Mouse (Mus musculus): Measurements from ENCODE around the gene Uhrf1. TPM values are rescaled to one million over a fixed set of nuclear protein-coding genes. Genes with fewer than 3 reads are reported as not detected.

The Uhrf1 gene
- polyA plus RNA-seq, 1 experiment from 2014 or later = 170 TPM

DNA sequence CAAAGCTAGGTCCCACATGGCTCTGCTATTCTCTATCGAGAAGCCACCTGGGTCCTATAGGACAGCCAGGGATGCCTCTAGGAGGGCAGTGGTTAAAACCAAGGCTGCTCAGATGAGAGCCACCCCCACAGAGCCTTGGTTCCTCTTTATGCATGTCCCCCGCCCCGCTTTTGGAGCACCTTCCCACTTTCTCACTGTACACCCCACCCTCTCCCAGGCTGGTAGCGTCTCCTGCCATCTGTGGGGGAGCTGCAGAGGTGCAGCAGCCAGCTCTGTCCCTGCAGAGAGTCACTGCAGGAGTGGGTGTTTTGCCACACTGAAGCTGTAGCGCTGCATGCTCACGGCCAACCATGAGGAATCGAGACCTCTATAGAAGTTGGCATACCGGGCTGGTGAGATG, 19.8 kb upstream of the Uhrf1 start:
- peaks cover 53% of the 10 kb centered on the region for H3K36me3 ChIP-seq (ENCODE audit: insufficient read depth, low read length)
- WGBS = 92% methylated on average over 8 of the region's 8 CpGs
- no peaks in the 10 kb centered on the region for H3K27me3 ChIP-seq (ENCODE audit: insufficient read depth, low read length)
- no peaks in the 10 kb centered on the region for H3K9me3 ChIP-seq (ENCODE audit: low read length)
- H3K4me1 ChIP-seq (ENCODE audit: insufficient read depth, low read length) = peaks cover 8% of the 10 kb centered on the region
- H3K4me2 ChIP-seq (replicated peaks; ENCODE audit: low read depth, low read length) = no peak overlapping the region
- no peak overlapping the region for H3K4me3 ChIP-seq (ENCODE audit: low read length)
- no peak overlapping the region for H3K27ac ChIP-seq (ENCODE audit: low read length)
- ATAC-seq (ENCODE audit: low FRiP score, low TSS enrichment) = no peak
- no peak overlapping the region for H3K9ac ChIP-seq (replicated peaks; ENCODE audit: low read length)

DNA sequence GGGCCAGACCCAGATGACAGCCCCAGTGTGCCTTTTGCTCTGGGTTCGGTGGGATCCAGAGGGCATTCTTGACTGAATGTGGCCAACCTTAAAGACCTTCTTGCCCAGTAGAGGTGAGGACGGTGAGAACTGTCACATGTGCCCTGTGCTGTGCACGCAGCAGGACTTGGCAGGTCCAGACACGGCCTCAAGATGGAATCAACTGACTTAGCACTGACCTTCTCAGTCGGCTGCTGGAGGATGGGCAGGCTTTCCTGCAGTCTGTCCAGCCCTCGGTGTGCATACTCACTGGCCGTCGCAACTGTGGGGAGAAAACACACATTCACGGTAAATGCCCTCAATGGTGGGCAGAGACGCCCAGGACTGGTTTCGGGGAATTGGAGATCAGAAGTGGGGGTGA, 17.1 kb upstream of the Uhrf1 start:
- H3K4me1 ChIP-seq (ENCODE audit: insufficient read depth, low read length) = peaks cover 28% of the 10 kb centered on the region
- H3K27ac ChIP-seq (ENCODE audit: low read length) = no peak overlapping the region
- no peaks in the 10 kb centered on the region for H3K9me3 ChIP-seq (ENCODE audit: low read length)
- no peak overlapping the region for H3K9ac ChIP-seq (replicated peaks; ENCODE audit: low read length)
- no peak for ATAC-seq (ENCODE audit: low FRiP score, low TSS enrichment)
- H3K27me3 ChIP-seq (ENCODE audit: insufficient read depth, low read length) = no peaks in the 10 kb centered on the region
- no peak overlapping the region for H3K4me2 ChIP-seq (replicated peaks; ENCODE audit: low read depth, low read length)
- WGBS = 94% methylated on average over 11 of the region's 11 CpGs
- no peak overlapping the region for H3K4me3 ChIP-seq (ENCODE audit: low read length)
- peaks cover 43% of the 10 kb centered on the region for H3K36me3 ChIP-seq (ENCODE audit: insufficient read depth, low read length)

DNA sequence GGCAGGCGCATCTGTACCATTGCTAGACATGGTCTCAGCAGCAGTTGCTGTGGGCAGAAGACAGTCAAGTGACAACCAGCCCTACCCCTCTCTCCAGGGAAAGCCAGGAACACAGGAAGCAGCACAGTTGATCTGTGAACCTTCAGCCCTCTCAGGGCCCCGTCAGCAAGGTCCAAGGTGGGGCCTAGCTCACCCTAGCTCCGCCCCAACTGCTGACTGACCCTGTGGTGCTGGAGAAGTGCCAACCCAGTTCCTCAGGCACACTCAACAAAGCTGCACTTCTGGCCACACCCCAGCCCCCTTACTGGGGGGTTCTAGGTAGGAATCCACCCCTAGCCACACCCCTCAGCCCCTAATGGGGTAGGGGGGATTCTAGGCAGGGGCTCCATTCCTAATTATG, 15.3 kb upstream of the Uhrf1 start:
- Histone ChIP-seq H3K9ac (replicated peaks; ENCODE audit: low read length) (peak overlapping the region; percentile 56), H3K27ac (ENCODE audit: low read length) (peak overlapping the region; percentile 98), H3K4me1 (ENCODE audit: insufficient read depth, low read length) (peaks cover 42% of the 10 kb centered on the region), H3K36me3 (ENCODE audit: insufficient read depth, low read length) (peaks cover 31% of the 10 kb centered on the region), H3K4me2 (replicated peaks; ENCODE audit: low read depth, low read length) (peak overlapping the region; percentile 41), H3K4me3 (ENCODE audit: low read length) (peak overlapping the region; percentile 24; the same call in 1 of the 2 replicates), H3K9me3 (ENCODE audit: low read length) (no peaks in the 10 kb centered on the region), H3K27me3 (ENCODE audit: insufficient read depth, low read length) (no peaks in the 10 kb centered on the region)
- ATAC-seq (ENCODE audit: low FRiP score, low TSS enrichment) = 0 out of 2 replicates have a peak, but pooled peaks have one; percentile 22
- 56% methylated on average over 3 of the region's 3 CpGs for WGBS

DNA sequence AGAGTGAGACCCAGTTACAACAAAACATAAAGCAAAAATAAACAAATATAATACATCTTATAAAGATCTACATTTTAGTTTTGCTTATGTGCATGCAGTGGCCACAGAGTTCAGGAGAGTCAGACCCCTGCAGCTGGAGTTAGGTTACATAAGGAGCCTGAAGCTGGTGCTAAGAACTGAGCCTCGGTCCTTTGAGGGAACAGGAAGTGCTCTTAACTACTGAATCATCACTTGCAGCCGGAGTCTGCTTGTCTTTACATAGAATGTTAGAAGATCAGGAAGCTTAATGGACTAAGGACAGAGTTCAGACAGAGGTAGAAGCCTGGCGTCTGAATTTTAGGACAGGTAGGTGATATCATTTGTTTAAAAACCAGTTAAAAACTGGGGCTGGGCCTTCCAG, 14.3 kb upstream of the Uhrf1 start:
- H3K9ac ChIP-seq (replicated peaks; ENCODE audit: low read length) = peak overlapping the region; percentile 73
- no peaks in the 10 kb centered on the region for H3K9me3 ChIP-seq (ENCODE audit: low read length)

DNA sequence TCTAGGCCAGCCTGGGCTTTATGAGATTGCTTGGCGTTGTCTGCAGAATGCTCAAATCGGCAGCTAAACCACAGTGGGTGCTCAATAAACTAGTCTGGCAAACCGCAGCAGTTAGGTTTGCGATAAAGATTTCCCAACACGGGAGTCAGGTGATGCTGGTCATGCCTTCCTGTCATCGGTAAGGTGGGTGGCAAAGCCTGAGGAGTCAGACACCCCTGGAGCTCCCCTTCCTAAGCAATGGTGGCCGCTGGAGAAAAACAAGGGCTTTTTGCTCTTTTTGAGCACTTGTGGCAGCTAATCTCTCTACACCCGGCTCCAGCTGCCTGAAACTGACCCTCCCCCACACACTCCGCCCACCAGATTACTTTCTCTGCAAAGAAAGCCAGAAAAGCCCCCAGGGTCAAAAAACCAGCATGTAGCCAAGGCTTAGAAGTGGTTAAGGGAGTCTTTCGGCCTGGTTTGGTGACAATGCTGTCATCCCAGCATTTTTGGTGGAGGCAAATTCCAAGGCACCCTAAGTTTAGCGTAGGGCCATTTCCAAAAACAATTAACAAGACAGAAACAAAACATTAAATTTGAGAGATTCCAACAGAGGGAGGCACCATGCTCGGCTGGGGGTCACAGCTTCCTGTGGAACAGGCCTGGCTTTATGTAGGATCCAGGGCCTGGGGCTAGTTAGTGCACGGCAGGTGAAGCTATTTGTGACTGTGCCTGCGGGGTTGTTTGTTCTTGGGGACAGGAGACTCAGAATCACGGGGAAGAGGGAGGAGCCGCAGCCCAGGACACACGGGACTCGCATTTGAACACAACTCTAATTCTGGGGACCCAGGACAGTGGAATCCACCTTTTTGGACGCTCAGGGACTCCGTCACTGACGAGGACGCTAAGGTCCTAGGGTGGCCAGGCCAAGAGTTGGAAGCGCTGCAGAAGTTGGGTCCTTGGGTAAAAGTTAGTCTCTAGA, 13.5 kb upstream of the Uhrf1 start:
- 2% methylated on average over 23 of the region's 23 CpGs for WGBS
- H3K36me3 ChIP-seq (ENCODE audit: insufficient read depth, low read length) = peaks cover 21% of the 10 kb centered on the region
- ATAC-seq (ENCODE audit: low FRiP score, low TSS enrichment) = peak; percentile 5
- no peaks in the 10 kb centered on the region for H3K9me3 ChIP-seq (ENCODE audit: low read length)
- H3K4me3 ChIP-seq (ENCODE audit: low read length) = peak overlapping the region; percentile 59
- no peaks in the 10 kb centered on the region for H3K27me3 ChIP-seq (ENCODE audit: insufficient read depth, low read length)
- peak overlapping the region; percentile 73 for H3K9ac ChIP-seq (replicated peaks; ENCODE audit: low read length)
- peak overlapping the region; percentile 65 for H3K4me2 ChIP-seq (replicated peaks; ENCODE audit: low read depth, low read length)
- H3K27ac ChIP-seq (ENCODE audit: low read length) = peak overlapping the region; percentile 98
- H3K4me1 ChIP-seq (ENCODE audit: insufficient read depth, low read length) = peaks cover 42% of the 10 kb centered on the region

More for the DNA sequence above, 14.3 kb upstream of the Uhrf1 start:
- WGBS = 36% methylated on average over 3 of the region's 3 CpGs
- Histone ChIP-seq H3K4me3 (ENCODE audit: low read length) (peak overlapping the region; percentile 59), H3K4me1 (ENCODE audit: insufficient read depth, low read length) (peaks cover 42% of the 10 kb centered on the region), H3K36me3 (ENCODE audit: insufficient read depth, low read length) (peaks cover 29% of the 10 kb centered on the region), H3K4me2 (replicated peaks; ENCODE audit: low read depth, low read length) (peak overlapping the region; percentile 65), H3K27me3 (ENCODE audit: insufficient read depth, low read length) (no peaks in the 10 kb centered on the region), H3K27ac (ENCODE audit: low read length) (peak overlapping the region; percentile 98)
- no peak for ATAC-seq (ENCODE audit: low FRiP score, low TSS enrichment)

DNA sequence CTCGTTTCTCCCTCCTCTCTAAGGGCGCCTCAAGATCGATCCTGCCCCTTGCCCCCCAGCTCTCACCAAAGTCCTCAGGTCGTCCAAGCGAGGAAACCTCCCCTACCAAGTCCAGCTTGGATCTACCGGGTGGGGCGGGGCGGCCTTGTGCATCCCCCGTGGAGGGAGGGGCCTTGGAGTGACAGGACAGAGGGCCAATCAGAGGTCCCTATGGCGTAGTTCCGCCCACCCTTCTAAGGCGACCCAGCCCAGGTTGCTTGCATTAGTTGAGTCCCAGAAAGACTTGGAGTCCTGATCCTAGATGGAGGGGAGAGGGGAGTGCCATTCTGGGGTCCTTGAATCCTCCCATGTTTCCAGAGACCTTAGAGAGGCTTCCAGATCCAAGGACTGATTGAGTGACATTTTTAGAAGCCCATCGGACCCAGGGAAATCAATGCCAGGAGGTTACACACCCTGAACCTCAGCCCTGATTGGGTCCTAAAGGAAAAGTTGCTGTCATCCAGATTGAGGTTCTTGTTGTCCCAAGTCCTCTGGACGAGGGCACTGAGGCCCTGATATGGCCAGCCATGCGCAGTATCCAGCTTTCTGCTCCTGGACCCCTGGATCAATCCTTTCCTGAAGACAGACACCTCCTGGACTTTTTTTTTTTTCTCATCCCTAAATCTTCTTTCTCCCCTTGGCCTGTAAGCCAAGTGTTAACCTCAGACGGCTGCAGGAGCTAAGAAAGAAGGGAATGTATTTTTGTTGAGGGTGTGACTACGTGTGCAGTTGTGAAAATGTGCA, 12.5 kb upstream of the Uhrf1 start:
- Histone ChIP-seq H3K4me2 (replicated peaks; ENCODE audit: low read depth, low read length) (peak overlapping the region; percentile 65), H3K27ac (ENCODE audit: low read length) (peak overlapping the region; percentile 98), H3K27me3 (ENCODE audit: insufficient read depth, low read length) (no peaks in the 10 kb centered on the region), H3K4me1 (ENCODE audit: insufficient read depth, low read length) (peaks cover 42% of the 10 kb centered on the region), H3K9ac (replicated peaks; ENCODE audit: low read length) (peak overlapping the region; percentile 73), H3K9me3 (ENCODE audit: low read length) (no peaks in the 10 kb centered on the region), H3K36me3 (ENCODE audit: insufficient read depth, low read length) (peaks cover 12% of the 10 kb centered on the region), H3K4me3 (ENCODE audit: low read length) (peak overlapping the region; percentile 59)
- WGBS = 4% methylated on average over 17 of the region's 17 CpGs
- ATAC-seq (ENCODE audit: low FRiP score, low TSS enrichment) = peak; percentile 93

DNA sequence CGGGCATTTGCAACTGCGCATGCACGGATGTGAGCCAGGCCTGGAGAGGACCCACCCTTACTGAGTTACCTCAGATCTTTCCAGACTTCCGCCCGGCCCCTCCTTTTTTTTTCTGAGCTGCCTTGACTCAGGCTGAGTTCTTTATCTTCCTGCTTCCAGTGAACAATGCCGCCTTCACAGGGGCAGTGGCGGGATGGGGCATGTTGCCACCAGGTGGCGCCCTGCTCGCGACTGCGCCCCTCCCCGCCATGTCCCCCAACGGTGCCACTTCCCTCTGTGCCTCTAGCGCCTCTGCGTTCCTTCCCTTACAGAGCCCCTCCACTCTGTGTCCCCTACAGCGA, 12.0 kb upstream of the Uhrf1 start:
- Histone ChIP-seq H3K9ac (replicated peaks; ENCODE audit: low read length) (peak overlapping the region; percentile 73), H3K27ac (ENCODE audit: low read length) (peak overlapping the region; percentile 98), H3K9me3 (ENCODE audit: low read length) (no peaks in the 10 kb centered on the region), H3K36me3 (ENCODE audit: insufficient read depth, low read length) (peaks cover 6% of the 10 kb centered on the region), H3K4me2 (replicated peaks; ENCODE audit: low read depth, low read length) (peak overlapping the region; percentile 65), H3K4me1 (ENCODE audit: insufficient read depth, low read length) (peaks cover 42% of the 10 kb centered on the region), H3K27me3 (ENCODE audit: insufficient read depth, low read length) (no peaks in the 10 kb centered on the region), H3K4me3 (ENCODE audit: low read length) (peak overlapping the region; percentile 59)
- peak; percentile 90 for ATAC-seq (ENCODE audit: low FRiP score, low TSS enrichment)
- WGBS = under 1% methylated on average over 16 of the region's 16 CpGs

DNA sequence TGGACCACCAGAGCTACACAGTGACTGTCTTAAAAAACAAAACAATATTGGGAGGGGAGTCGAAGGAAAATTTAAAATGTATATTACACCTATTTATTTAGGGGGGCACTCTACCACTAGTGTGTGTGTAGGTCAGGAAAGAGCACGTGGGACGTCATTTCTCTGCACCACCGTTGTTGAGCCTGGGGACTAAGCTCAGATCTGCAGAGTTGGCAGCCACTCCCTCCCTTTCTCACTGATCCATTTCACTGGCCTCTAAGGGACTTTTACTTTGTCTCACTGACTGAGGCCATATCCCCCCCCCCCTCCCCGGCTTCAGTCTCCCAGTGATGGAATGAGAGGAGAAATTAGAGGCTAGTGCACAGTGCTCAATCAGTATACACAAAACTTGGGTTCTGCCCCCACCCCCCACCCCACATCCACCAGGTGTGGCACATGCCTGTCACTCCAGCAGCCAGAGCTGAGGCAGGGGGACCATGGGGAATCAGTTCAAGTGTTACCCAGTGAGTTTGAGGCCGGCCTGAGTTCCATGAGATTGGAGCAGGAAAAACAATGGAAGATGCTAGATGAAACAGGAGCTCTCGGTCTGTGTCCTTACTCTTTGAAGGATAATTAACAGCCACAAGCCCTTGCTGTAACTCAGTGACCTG, 11.2 kb upstream of the Uhrf1 start:
- Histone ChIP-seq H3K9me3 (ENCODE audit: low read length) (no peaks in the 10 kb centered on the region), H3K4me3 (ENCODE audit: low read length) (no peak overlapping the region), H3K4me1 (ENCODE audit: insufficient read depth, low read length) (peaks cover 42% of the 10 kb centered on the region), H3K27ac (ENCODE audit: low read length) (peak overlapping the region; percentile 98), H3K4me2 (replicated peaks; ENCODE audit: low read depth, low read length) (peak overlapping the region; percentile 65), H3K36me3 (ENCODE audit: insufficient read depth, low read length) (no peaks in the 10 kb centered on the region), H3K9ac (replicated peaks; ENCODE audit: low read length) (peak overlapping the region; percentile 49), H3K27me3 (ENCODE audit: insufficient read depth, low read length) (no peaks in the 10 kb centered on the region)
- no peak for ATAC-seq (ENCODE audit: low FRiP score, low TSS enrichment)
- WGBS = 40% methylated on average over 7 of the region's 7 CpGs

DNA sequence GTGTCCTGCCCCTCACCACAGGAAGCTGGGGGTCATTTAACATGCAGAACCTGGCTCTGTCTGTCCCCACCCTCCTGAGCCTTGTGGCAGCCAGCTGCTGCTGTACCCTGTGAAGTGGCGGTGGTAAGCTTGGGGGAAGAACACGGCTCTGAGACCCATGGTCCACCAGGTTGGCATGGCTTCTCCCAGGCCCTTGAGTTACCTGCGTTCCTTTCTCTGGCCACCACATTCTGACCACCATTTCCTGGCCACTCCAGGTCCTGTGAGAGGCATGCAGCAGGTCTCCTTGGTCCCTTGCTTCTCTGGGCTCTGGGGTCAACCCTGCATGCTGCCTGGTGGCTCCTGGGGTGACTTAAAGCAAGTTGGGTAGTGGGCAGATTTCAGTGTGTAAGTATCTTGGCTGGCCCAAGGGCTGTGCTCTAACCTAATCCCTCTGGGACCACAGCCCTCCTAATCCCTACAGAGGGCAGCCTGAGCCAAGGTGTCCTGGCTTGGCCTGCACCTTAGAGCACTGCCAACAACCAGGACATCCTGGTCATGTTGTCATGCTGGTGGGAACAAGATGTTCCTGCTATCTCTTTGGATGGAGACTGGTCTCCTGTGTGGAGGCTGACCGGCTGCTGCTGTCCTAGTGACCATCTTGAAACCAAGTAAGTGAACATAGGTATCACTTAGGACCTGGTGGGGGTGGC, 10.4 kb upstream of the Uhrf1 start, which contains the start of gene Plin3:
TSS of gene Plin3 (minus strand) at position 343 of the 692 bp plus-strand sequence.
- ATAC-seq (ENCODE audit: low FRiP score, low TSS enrichment) = no peak
- 71% methylated on average over 4 of the region's 4 CpGs for WGBS
- Histone ChIP-seq H3K9me3 (ENCODE audit: low read length) (no peaks in the 10 kb centered on the region), H3K27ac (ENCODE audit: low read length) (peak within 1 kb of the TSS; percentile 98), H3K4me3 (ENCODE audit: low read length) (no peak within 1 kb of the TSS), H3K9ac (replicated peaks; ENCODE audit: low read length) (peak within 1 kb of the TSS; percentile 49), H3K4me1 (ENCODE audit: insufficient read depth, low read length) (peaks cover 41% of the 10 kb centered on the region), H3K4me2 (replicated peaks; ENCODE audit: low read depth, low read length) (no peak within 1 kb of the TSS), H3K27me3 (ENCODE audit: insufficient read depth, low read length) (no peaks in the 10 kb centered on the region), H3K36me3 (ENCODE audit: insufficient read depth, low read length) (no peaks in the 10 kb centered on the region)

All from kidney, embryonic 16.5 days (tissue).